Mouse (Mus musculus) layer of hippocampus, adult 9-11 months (tissue): ENCODE results near the gene Magi2.
"Not testable (repeated sequence)": the region's sequence is repeated elsewhere in the genome, so short reads cannot be mapped to it uniquely, and the experiment has no call there.

Source experiments
- DNase-seq: peaks from one replicate; pipeline ENCODE4 v3.0.0; 2022

The Magi2 gene

DNA sequence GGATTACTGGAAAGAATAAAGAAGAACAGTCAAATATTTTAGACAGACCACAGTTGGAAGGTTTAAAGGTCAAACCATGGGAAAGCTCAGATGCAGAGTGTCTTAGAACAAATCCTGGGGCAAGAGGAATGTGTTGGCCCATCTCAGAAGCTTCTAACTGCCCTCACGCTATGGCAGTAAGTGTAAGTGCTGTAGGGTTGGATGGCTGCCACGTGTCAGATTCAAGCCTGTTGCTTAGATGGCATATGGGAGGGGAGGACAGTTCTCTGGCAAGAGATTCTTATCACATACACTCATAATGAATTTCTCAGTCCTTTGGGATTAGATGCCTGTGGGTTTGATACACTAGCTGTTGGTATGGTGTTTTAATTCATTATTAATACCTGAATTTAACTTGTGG is 238.5 kb downstream of the Magi2 start:
- DNase-seq = no peak

- no peak for DNase-seq
Observed at GRCm38 (mm10) chr5:19472851-19473439, 246.1 kb downstream of the Magi2 start.

- DNase-seq = peak; percentile 32
Observed at GRCm38 (mm10) chr5:19482981-19483380, 256.1 kb downstream of the Magi2 start.

DNA sequence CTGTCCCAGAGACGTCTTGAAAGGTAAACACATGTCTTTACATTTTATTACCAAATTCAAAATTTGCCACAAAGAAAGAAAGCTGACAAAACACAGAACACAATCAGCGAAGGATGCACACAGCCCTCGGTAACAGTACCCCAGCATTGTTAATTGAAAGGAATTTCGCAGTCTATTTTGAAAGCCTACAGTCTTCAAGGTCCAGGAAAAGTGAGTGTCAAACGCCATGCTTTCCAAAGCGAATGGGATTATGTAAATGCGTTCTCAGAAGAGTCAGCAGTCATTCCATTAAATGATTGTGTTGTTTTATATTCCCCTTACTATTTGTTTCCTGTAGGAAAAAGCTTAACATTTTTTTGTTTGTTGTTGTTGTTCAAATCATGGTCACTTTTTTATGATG is 261.1 kb downstream of the Magi2 start:
- no peak for DNase-seq

DNA sequence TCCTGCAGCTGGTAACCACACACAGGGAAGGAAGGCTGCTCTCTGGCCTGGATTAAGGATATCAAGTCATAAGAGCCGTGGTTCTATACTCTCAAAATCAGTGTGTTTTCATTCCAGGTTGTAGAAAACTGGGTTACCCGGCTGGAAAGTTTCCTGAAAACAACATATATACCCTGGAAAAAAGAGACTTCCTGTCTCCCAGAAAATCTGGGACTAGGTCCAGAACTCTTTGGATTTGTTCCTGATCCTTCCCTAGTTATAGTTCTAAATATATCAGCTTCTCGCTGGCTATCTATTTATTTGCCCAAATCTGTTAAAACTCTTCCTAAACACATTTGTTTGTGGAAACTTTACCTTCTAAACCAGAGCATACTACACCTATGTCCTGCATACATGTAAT is 274.2 kb downstream of the Magi2 start:
- DNase-seq = no peak

GRCm38 (mm10) chr5:19522168-19522567 is 295.3 kb downstream of the Magi2 start:
- no peak for DNase-seq

- DNase-seq = no peak
Observed at GRCm38 (mm10) chr5:19539348-19539747, 312.5 kb downstream of the Magi2 start.

DNA sequence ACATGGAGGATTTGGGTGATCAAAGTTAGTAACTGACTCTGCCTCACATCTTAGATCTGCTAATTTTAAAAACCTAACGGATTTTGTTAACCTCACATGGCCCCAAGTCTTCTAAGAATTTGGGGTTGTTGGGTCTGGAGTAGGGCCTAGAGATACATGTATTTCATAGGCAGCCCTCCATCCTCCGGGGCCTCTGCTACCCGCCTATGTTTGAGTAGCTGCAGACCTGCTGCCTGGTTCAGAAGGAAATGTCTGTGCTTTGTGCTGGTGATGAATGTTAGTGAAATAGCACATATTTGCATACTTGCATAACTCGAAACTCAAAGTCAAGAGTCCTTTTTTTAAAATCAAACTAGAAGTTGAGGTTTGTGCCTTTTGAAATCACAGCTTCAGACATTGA is 319.6 kb downstream of the Magi2 start:
- DNase-seq = peak; percentile 41

DNA sequence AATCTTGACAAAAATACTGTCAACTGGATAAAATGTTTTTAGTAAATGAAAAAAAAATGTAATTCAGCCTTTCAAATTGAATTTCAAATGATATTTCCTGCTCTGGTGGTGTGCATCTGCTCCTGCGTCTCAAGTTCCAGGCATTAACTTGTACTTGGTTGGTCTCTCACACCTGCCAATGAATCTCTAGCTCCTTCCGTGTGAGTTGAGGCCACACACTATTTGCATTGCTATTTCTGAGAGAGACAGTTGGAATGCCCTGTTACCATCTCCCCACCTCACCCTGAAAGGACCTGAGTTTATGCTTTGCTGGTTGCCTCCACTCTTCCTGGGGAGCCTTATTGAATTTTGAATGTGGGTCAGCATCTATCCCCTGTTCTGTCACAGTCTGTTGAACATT is 320.1 kb downstream of the Magi2 start:
- no peak for DNase-seq

DNA sequence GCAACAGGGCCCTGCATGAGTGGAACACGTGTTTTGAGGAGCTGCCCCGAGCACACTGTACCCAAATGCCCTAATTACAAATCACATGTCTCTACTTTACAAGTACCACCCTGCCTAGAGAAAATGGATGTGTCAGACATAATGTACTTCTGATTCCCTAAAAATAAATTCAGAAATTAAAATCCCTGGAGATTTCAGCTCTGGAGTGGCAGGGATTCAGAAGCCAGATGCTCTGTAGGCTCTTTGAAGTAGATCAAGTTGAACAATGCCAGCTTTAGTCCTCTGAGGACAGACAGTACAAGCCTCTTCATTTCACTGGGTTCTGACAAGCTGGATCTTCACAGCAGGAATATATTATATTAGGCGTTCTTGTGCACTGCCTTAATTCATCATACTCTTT is 326.7 kb downstream of the Magi2 start:
- peak; percentile 57 for DNase-seq

GRCm38 (mm10) chr5:19565636-19566035 is 338.8 kb downstream of the Magi2 start:
- DNase-seq = no peak

DNA sequence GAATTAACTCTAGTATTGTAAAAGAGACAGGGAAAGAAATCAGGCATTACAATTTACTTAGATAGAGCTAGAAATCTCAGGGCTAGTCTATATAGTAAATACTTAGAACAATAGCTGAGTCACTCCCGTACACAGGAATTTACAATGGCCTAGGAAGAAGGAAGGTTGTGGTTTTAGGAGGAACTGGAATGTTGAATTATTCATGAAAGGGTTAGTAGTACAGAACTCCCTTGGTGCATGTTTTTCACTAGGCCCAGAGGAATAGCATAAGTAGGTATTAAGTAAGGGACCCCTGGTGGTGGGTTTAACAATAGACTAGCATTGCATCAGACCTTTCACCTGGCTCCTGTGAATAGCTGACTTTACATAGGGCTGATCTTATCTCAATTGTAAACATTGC is 339.3 kb downstream of the Magi2 start:
- not testable (repeated sequence) for DNase-seq

DNA sequence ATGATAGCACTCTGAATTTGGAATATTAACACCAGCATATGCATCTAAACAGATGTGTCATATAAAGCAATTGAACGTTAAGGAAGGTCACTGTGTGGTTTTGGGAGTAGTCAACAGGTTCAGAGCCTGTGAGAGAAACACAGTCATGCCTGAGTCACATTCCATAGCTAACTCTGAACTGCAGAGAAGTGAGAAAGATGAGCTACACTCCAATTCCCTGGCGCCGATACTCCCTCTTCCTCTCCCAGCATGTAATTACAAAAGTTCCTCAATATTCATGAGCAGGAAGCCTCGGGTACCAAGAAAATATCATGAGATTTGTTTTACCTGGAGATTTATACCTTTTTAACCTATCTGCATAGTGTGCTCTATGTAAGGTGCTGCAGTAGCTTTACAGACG is 380.9 kb downstream of the Magi2 start:
- DNase-seq = no peak

- no peak for DNase-seq
Observed at GRCm38 (mm10) chr5:19611788-19612187, 385.0 kb downstream of the Magi2 start.

GRCm38 (mm10) chr5:19621678-19622077 is 394.8 kb downstream of the Magi2 start:
- DNase-seq = no peak

- no peak for DNase-seq
Observed at GRCm38 (mm10) chr5:19633976-19634375, 407.1 kb downstream of the Magi2 start.

DNA sequence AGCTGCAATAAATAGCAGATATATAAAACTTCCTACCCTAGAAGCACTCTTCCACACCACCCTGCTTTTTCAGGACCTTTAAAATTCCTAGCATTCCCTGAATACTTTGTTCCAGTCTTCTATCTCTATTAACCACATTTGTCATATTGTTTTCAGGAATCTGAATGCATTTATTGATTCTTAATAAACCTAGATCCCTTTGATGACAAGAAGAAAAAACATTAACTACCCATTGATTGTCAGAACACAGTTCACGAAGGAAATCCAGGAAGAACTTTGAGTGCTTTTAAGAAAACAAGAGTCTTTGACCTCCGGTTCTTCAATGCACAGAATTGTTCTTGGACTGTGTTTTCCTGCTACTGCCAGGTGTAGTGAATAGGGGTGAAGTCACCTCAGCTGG is 411.0 kb downstream of the Magi2 start:
- DNase-seq = no peak

- DNase-seq = no peak
Observed at GRCm38 (mm10) chr5:19655986-19656385, 429.1 kb downstream of the Magi2 start.

- no peak for DNase-seq
Observed at GRCm38 (mm10) chr5:19666416-19666815, 439.6 kb downstream of the Magi2 start.

GRCm38 (mm10) chr5:19717296-19717695 is 490.5 kb downstream of the Magi2 start:
- no peak for DNase-seq

- no peak for DNase-seq
Observed at GRCm38 (mm10) chr5:19726277-19726676, 499.4 kb downstream of the Magi2 start.

DNA sequence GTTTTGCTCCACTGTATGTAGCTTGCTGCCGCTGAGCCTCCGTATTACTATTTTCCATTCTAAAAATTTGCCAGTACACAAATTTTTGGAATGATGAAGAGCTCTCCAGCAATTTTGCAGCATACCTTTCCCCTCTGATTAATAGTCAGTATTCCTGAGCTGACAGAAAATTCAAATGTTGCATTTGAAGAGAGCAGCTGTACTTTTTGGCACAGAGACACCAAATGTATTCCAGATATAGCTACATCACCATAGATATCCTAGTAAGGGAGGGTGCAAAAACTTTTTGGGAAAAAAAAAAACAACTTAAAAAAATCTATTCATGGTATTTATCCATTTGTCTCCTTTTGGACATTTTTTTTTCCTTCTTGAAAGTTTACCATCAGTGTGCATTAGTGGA is 518.5 kb downstream of the Magi2 start:
- peak; percentile 21 for DNase-seq

GRCm38 (mm10) chr5:19745916-19746315 is 519.1 kb downstream of the Magi2 start:
- DNase-seq = peak; percentile 26

- peak; percentile 9 for DNase-seq
Observed at GRCm38 (mm10) chr5:19746865-19747514, 520.2 kb downstream of the Magi2 start.

DNA sequence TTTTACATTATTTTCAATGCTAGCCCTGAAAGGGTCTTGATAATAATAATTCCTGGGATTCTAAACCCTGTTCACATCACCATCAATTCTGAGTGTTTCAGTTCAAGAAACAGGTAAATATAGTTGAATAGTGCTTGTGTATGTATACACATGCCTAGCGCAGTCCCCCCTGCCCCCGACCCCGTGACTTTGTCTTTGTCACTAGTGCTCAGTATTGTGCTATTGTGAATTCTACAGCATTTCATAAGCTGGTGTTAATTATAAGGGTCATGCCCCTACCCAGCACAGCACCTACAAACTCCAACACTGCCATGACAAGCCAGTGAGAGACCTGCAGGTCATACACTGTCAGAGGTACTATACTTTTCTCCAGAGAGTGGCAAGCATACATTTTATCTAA is 520.8 kb downstream of the Magi2 start:
- no peak for DNase-seq
